Mouse (Mus musculus) small intestine, adult 2 months (tissue): ENCODE data around the gene Myh7. TPM values are rescaled to one million over a fixed set of nuclear protein-coding genes. Genes with fewer than 3 reads are reported as not detected.

Experiments used
- H3K27ac ChIP-seq: fragments of 200-500 bp; 2 replicates; pipeline ENCODE4 v1.5.1; 2012; ENCODE audit warnings: low read depth, low read length, control low read depth, inconsistent platforms; ENCODE audit not compliant: insufficient read depth
- H3K27me3 ChIP-seq: fragments of 200-500 bp; 2 replicates; pipeline ENCODE4 v1.6.1; 2012; ENCODE audit warnings: mild to moderate bottlenecking, moderate library complexity, low read length, inconsistent platforms; ENCODE audit not compliant: control insufficient read depth, insufficient read depth
- H3K36me3 ChIP-seq: fragments of 200-500 bp; 2 replicates; pipeline ENCODE4 v1.6.1; 2012; ENCODE audit warnings: mild to moderate bottlenecking, low read length, control low read depth, inconsistent platforms; ENCODE audit not compliant: control insufficient read depth, insufficient read depth
- H3K4me1 ChIP-seq: fragments of 200-500 bp; 2 replicates; pipeline ENCODE4 v1.6.1; 2012; ENCODE audit warnings: low read length, inconsistent platforms, mixed read lengths; ENCODE audit not compliant: control insufficient read depth, insufficient read depth, insufficient read length
- H3K4me3 ChIP-seq: fragments of 200-500 bp; 2 replicates; pipeline ENCODE4 v1.5.1; 2012; ENCODE audit warnings: low read depth, mild to moderate bottlenecking, control low read depth, inconsistent platforms, low read length, moderate library complexity
- CTCF ChIP-seq: fragments of 200-500 bp; IDR thresholded peaks from 2 replicates; pipeline ENCODE4 v1.5.1; 2012; ENCODE audit warnings: low read depth, mild to moderate bottlenecking, control low read depth, inconsistent platforms, low read length, moderate library complexity, mixed read lengths; ENCODE audit not compliant: insufficient replicate concordance, insufficient read length; ENCODE audit errors: extremely low read depth
- POLR2A ChIP-seq: fragments of 200-500 bp; IDR thresholded peaks from 2 replicates; pipeline ENCODE4 v1.6.1; 2012; ENCODE audit warnings: low read depth, mild to moderate bottlenecking, control low read depth, inconsistent platforms, low read length, moderate library complexity
- WGBS: fragments of 180-500 bp; shearing (Covaris S2); methylation state at CpG from one replicate; pipeline ENCODE4 v1.1.7; 2018; 5-methylcytosine and 5-hydroxymethylcytosine counted together
- polyA plus RNA-seq: library from polyadenylated mRNA; depleted of rRNA; stranded (reverse); fragments of >200 nt; gene quantifications from 2 replicates; pipeline ENCODE4 v1.2.3, GENCODE M21; 2012

Myh7 gene
- polyA plus RNA-seq, 1 experiment: 0.10 TPM

- H3K27me3 ChIP-seq: peaks cover 3% of the 10 kb centered on the region; the same call in 1 of the 2 replicates
- WGBS: 54% methylated on average over 6 of the region's 6 CpGs
Measured at GRCm38 (mm10) chr14:54932645-54933150, 61.7 kb downstream of the Myh7 start, which contains the start of gene Il25. Gene Il25 (plus strand): TSS chr14:54932695.

GRCm38 (mm10) chr14:54930431-54930830 lies 64.0 kb downstream of the Myh7 start:
- Histone ChIP-seq H3K36me3 (no peaks in the 10 kb centered on the region), H3K4me1 (peaks cover 6% of the 10 kb centered on the region; the same call in 1 of the 2 replicates), H3K4me3 (no peak overlapping the region), H3K27ac (no peak overlapping the region), H3K27me3 (peaks cover 24% of the 10 kb centered on the region)
- 6% methylated on average over 2 of the region's 2 CpGs for whole genome bisulfite sequencing
- TF ChIP-seq CTCF (no peak), POLR2A (no peak)

More at GRCm38 (mm10) chr14:54932645-54933150, 61.7 kb downstream of the Myh7 start, which contains the start of gene Il25:
- no peaks in the 10 kb centered on the region for H3K4me1 ChIP-seq
- no peak within 1 kb of the TSS for H3K4me3 ChIP-seq
- no peak within 1 kb of the TSS for H3K27ac ChIP-seq
- TF ChIP-seq CTCF: no peak
- no peak for TF ChIP-seq POLR2A
- H3K36me3 ChIP-seq: no peaks in the 10 kb centered on the region

GRCm38 (mm10) chr14:54929801-54930200 lies 64.6 kb downstream of the Myh7 start:
- peaks cover 8% of the 10 kb centered on the region; the same call in 1 of the 2 replicates for H3K4me1 ChIP-seq
- TF ChIP-seq POLR2A: no peak
- TF ChIP-seq CTCF: no peak
- H3K36me3 ChIP-seq: no peaks in the 10 kb centered on the region
- peaks cover 26% of the 10 kb centered on the region for H3K27me3 ChIP-seq
- no peak overlapping the region for H3K4me3 ChIP-seq
- H3K27ac ChIP-seq: no peak overlapping the region
- 59% methylated on average over 5 of the region's 5 CpGs for WGBS

GRCm38 (mm10) chr14:54927296-54927695 lies 67.1 kb downstream of the Myh7 start:
- Histone ChIP-seq H3K4me1 (peaks cover 8% of the 10 kb centered on the region; the same call in 1 of the 2 replicates), H3K4me3 (no peak overlapping the region), H3K36me3 (no peaks in the 10 kb centered on the region), H3K27me3 (peaks cover 26% of the 10 kb centered on the region), H3K27ac (peak overlapping the region; percentile 25; the same call in 1 of the 2 replicates)
- TF ChIP-seq CTCF: no peak
- no peak for TF ChIP-seq POLR2A
- 48% methylated on average over 7 of the region's 7 CpGs for WGBS

- TF ChIP-seq CTCF: no peak
- TF ChIP-seq POLR2A: no peak
- H3K4me3 ChIP-seq: peak overlapping the region; percentile 57
- WGBS: 3% methylated on average over 57 of the region's 58 CpGs
- peaks cover 26% of the 10 kb centered on the region for H3K27me3 ChIP-seq
- H3K4me1 ChIP-seq: peaks cover 8% of the 10 kb centered on the region; the same call in 1 of the 2 replicates
- H3K36me3 ChIP-seq: no peaks in the 10 kb centered on the region
- H3K27ac ChIP-seq: peak overlapping the region; percentile 49; the same call in 1 of the 2 replicates
Measured at GRCm38 (mm10) chr14:54926401-54927158, 67.8 kb downstream of the Myh7 start.

- H3K36me3 ChIP-seq: no peaks in the 10 kb centered on the region
- peak within 1 kb of the TSS; percentile 49 for H3K27ac ChIP-seq
- H3K4me3 ChIP-seq: peak within 1 kb of the TSS; percentile 57
- peaks cover 8% of the 10 kb centered on the region; the same call in 1 of the 2 replicates for H3K4me1 ChIP-seq
- TF ChIP-seq CTCF (no peak), POLR2A (no peak)
- WGBS: 14% methylated on average over 57 of the region's 57 CpGs
- H3K27me3 ChIP-seq: peaks cover 26% of the 10 kb centered on the region
Measured at GRCm38 (mm10) chr14:54925349-54926342, 68.8 kb downstream of the Myh7 start, which contains the start of gene Efs. Gene Efs (minus strand): TSS chr14:54926126.
